Mouse (Mus musculus) kidney, adult 9 months (tissue): ENCODE results near the gene Tmem126a.

ENCODE experiments used
- DNase-seq: peaks from one replicate; pipeline ENCODE4 v3.0.0; 2022

Gene Tmem126a

DNA sequence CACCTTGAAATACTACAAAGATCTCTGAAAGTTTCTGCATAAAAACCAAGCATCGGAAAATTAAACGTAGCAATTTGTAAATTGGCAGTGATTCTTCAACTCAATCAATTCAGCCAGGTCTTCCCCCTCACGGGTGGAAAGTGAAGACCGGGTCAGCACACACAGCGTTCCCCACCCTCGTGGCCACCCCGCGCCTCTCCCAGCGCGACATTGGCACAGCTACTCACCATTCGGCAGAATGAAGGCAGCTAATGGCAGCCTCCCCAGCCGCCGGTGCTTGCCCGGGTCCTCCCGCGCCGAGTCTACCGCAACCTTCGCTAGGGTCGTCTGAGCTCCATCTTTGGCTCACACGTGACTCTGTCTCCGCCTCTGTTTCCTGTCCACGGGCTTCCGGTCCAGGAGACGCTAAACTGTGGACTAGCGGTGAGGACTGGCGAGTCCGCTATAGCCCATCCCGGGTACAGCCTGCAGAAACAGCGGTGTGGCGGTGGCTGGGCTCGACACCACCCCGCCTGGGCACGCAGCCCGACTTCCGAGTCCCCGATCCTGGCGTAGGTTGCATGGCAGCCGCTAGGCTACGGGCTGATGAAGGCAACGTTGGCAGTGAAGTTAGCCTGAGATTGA is at the start of gene Tmem126a:
Tmem126a (minus strand) TSS at position 385 of the 624 bp plus-strand sequence.
- peak; percentile 91 for DNase-seq

DNA sequence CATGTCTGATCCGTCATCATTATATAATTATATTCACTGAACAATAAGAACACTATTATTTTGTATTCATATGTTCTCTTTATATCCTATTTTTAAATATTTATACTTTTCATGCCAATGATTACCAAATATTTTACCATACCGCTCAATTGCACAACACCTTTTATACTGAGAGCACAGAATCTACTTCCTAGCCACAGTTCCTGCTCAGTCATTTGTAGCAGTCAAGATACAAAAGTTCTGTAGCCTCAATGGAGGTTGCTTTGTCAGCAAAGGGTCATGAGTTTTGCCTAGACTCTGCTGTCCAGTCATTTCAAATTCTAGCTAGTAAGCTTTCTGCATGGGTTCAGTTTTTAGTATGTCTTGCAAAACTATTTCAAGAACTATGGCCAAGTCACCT is 25.6 kb upstream of the Tmem126a start:
- peak; percentile 38 for DNase-seq

DNA sequence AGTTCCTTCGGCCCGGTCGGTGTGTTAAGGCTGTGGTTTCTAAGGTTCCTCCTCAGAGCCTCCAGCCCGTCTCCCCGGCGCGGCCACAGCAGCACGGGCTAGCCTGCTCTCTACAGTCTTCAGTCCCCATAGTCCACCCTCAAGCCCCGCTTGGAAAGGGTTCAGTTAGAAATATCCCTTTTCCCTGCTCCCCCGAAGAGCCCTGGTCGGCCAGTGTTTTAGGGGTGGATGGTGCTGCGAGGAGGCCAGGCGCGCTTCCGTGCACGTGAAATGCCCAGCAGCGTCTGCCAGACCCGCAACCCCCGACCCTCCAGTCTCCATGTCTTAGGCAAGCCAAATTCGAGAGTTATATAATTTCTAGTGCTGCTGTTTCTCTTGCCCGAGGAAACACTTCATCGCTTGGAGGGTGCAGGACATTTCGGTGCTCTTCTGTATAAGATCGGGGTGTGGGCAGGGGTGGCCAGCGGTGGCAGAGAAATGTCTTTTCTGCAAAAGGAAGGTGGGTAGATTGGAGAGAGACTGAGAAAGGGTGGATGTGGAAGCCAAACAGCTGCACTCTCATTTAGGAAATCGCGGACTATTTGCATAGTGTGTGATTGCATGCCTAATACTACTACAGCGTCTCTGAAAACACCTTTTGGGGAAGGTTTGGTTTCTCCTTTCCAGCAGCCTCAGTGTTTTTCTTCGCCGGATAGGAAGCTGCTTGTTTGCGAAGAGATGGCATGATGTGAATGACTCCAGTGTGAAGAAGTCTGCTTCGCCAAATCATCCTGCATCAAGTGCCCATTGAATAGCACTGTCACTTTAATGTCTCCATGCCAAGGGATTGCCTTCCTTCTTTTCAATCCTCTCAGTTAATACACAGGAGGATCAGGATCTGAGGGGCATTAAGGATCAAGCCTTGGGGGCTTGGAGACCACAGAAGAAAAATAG is 19.6 kb upstream of the Tmem126a start, which contains the start of gene Dlg2:
Dlg2 (plus strand) TSS at position 360 of the 933 bp plus-strand sequence.
- no peak for DNase-seq

DNA sequence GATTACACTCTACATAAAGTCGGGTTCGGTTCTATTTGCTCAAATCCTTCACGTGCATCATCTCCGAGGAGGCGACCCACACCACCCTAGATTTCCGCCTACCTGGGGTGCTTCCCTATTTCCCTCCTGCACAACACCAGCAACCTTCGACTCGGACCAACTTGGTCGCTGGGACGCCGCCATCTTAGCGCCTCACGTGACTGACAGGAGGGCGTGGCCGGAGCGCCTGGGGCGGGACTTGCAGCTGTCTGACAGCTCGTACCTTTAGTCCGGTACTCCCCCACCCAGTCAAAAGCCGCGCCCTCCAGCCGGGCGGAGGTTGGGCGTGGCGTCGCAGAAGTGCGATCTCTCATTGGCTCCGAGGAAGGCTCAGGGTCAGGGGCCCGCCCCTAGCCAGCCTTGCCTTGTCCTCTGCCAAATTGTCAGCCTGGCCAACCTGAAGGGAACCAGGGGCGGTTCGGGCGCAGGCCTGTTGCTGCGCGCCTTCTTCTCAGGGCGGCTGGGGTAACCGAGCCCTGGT is 18.8 kb upstream of the Tmem126a start, which contains the start of gene Tmem126b:
Tmem126b (minus strand) TSS at position 209 of the 520 bp plus-strand sequence.
- peak; percentile 100 for DNase-seq

DNA sequence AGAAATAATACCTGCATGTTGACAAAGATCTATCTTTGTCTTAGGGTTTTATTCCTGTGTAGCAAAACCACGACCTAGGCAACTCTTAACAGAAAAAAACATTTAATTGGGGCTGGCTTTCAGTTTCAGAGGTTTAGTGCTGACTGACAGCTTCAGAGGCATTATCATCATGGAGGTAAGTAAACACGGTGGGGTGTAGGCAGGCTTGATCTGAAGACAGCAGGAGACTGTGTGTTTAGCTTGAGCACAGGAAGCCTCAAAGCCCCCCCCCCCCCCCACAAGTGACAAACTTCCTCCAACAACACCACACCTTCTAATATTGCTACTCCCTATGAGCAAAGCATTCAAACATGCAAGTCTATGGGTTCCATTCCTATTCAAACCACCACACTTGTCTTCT is 16.5 kb upstream of the Tmem126a start:
- no peak for DNase-seq

DNA sequence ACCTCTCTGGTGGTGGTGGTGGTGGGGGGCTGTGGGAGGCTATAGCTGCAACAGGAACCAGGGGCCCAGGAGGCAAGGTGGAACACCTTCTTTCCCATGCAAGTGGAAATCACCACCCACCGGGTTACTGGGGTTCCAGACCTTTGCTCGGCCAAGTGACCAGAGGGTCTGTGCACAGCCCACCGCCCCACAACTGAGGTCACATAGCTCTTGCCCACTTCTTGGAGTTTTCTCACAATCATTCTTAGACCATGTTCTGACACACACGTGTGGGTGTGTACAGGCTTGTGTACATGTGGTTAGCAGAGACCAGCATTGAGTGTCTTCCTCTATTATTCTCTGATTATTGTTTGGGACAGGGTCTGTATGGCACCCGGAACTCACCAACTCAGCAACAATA is 4.4 kb upstream of the Tmem126a start:
- no peak for DNase-seq

DNA sequence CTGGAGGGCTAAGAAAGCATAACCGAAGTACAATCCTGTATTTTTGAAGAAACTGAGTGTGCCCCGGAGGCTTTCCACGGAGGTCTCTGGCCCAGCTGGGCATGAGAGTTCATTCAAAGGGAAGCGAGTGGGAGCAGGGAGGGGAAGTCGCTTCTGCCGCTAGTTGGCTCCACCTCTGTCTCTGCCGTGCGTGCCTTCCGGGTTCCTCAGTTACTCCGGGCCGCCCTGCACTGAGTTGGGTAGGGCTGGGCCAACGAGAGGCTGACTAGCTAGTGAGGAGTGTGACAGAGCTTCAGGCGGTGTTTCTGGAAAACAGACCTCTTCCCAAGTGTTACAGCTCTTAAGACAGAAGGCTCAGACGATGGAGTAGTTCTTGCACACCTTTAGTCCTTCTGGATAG is 3.9 kb upstream of the Tmem126a start:
- peak; percentile 48 for DNase-seq

DNA sequence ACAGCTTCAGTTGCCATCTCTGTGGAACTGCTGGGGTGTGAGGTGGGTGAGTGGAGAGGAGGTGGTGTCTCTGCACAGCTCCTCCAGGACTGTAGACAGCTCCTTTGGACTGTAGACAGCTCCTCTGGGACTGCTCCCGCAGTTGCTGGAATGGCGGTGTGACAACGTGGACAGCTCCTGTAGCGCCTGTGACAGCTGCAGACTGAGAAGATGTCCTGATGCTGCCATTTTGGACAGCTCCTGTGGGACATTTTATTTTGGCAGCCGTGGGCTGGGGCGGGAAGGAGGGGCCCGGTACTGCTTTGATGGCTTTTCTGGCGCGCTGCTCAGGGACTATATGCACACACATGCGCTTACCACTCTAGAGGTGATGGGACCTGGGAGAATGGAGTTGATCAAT is 3.3 kb upstream of the Tmem126a start:
- DNase-seq: no peak

DNA sequence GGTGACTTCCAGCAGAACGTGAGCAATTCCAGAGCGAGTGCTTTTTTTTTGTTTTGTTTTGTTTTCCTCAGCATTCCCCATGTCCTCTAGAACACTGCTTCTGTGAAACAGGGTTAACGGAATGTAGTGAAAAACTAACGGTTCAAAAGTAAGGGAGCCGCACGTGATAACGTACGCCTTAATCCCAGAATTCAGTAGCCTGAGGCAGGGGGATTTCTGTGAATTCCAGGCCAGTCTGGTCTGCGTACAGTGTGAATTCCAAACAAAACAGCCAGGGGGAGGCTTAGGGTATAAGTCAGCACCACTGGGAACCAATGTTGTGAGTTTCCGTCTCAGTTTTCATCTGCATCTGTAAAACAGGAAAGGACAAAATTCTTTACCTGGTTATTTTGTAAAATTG is 488 bp upstream of the Tmem126a start:
- DNase-seq: no peak

DNA sequence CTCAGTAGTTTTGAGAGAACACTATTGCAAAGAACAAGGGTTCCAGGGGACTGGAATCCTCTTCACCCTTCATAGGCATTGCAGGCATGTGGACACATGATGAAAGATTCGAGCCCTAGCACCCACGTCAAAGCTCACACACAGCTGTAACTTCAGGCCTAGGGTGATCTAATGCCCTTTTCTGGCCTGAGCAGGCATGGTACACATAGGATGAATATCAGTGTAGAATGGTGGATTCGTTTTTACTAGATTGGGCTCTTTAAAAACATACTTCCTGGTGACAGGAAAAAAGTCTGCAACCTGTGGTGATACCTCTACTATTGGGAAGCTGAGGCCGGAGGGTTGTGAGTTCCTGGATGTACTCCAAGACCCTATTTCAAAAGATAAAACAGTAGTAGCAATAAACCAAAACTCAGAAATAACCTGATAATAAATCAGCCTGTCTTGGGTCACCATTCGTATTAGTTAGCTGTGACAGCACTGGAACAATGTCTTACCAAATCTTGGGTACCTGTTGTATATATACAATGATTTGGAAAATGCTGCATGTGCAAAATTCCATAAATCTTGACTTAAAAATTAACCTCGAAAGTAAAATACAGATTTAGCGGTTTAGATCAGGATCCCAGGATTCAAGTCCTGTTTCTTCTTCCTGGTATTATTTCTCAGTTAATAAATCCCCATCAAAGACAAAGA is 732 bp downstream of the Tmem126a start:
- DNase-seq: peak; percentile 21

DNA sequence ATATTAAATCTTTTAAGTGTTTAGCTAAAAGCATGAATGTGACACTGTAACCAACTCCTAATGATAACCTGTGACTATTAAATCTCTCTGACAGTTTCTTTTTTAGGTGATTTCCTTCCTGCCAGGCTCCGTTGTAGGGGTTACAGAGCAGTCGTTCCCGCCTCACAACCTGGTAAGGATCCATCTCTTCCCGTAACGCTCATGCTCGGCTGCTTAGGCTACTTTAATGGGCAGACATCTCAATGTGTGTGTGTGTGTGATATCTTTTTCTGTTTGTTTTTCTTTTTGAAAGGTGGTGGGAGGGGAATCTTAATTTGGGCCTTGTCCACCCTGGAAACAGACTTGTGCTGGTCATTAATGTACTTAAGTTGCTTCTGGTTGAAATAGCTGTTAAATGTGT is 12.8 kb downstream of the Tmem126a start:
- DNase-seq: no peak

DNA sequence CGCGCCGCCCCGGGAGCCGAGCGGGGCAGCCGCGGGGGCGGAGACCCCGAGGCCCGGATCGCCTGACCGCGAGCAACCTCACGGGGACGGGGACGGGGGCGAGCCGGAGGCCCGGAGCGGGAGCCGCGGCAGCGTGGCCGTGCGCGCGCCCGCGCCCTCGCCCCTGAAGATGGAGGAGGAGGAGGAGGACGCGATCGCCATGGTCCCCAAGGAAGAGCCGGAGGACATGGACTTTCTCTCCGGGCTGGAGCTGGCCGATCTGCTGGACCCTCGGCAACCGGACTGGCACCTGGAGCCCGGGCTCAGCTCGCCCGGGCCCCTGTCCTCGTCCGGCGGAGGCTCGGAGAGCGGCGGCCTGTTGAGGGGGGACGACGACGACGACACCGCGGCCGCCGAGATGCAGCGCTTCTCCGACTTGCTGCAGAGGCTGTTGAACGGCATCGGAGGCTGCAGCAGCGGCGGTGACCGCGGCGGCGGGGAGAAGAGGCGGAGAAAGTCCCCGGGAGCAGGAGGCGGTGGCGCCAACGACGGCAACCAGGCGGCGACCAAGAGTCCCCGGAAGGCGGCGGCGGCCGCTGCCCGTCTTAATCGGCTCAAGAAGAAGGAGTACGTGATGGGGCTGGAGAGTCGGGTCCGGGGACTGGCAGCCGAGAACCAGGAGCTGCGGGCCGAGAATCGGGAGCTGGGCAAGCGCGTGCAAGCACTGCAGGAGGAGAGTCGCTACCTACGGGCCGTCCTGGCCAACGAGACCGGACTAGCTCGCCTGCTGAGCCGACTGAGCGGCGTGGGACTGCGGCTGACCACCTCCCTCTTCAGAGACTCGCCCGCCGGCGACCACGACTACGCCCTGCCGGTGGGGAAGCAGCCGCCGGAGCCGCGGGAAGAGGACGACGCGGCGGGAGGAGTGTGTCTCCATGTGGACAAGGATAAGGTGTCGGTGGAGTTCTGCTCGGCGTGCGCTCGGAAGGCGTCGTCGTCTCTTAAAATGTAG is 13.6 kb downstream of the Tmem126a start:
- peak; percentile 69 for DNase-seq

DNA sequence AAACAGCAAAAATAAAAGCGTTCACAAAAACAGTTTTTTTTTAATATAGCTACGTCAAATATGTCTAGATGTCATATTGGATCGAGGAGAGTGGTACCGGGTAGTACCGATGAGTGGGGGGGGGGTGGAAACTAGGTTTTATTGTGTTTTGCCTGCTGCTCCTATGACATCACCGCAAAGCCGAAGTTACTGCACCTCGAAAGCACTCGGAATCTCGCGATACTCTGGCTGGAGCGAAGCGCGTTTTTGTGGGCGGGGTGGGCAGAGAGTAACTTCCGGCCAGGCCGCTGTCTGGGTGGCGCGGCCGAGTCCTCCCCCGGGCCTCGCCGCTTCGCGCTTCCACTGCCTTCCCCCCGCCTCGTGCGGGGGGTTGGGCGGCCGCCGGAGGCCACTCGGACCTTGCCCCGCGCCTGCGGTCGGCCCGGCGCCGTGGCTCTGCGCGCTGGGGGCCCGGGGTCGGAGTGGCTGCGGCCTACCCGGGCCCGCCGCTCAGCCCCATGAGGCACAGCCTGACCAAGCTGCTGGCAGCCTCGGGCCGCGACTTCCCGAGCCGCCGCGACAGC is 14.4 kb downstream of the Tmem126a start, which contains the start of gene Crebzf:
Crebzf (plus strand) TSS at position 212 of the 563 bp plus-strand sequence.
- DNase-seq: peak; percentile 98

DNA sequence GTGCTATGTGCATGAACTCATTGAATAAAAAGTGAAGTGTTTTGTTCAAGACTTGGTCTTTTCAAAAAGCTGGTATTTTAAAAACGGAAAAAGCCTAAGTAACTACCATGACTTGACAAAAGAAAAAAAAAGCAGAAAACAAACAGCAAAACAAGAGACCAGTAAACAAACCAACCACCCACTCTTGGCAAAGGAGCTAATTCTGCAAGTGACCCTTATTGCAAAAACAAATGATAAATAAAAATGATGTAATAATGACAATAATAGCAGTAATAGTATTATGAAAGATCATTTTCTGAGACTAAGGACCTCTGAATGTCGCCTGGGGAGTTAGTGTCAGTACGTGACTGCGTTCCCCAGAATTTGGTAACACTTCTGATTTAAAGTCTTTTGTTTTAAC is 15.0 kb downstream of the Tmem126a start:
- DNase-seq: peak; percentile 29

DNA sequence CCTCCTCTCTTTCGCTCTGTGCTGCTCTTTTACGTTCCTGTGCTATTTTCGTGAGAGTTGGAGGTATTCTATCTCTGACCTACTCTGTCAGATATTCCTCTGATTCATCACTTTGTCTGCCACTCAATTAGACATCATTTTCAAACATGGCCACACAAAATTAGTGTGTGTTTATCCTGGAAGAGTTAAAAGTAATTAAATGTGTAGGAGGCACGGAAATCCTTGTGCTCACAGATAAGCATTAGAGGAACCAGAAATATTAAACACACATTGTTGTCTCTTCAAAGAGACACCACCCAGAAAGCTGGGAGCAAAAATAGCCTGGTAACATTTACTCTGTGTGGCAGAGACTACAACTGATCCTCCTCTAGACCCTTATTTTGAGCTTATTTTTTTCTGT is 17.0 kb downstream of the Tmem126a start:
- no peak for DNase-seq

DNA sequence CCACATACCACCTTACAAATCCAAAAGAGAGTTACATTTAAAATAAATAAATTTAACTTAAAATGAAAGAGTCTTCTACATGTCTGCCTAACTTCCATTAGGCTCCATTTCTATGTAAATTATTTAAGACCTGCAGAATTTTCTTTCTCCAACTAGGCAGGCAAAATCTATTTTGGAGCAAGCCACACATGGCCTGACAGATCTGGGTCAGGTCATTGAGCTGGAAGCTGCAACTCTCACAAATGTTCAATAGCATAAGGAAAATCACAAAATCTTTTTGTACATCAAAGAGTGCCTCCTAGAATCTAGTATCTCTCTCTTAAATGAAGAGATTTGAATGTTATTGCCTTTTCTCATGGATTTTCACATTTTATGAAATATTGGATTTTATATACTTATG is 24.8 kb downstream of the Tmem126a start:
- DNase-seq: no peak

DNA sequence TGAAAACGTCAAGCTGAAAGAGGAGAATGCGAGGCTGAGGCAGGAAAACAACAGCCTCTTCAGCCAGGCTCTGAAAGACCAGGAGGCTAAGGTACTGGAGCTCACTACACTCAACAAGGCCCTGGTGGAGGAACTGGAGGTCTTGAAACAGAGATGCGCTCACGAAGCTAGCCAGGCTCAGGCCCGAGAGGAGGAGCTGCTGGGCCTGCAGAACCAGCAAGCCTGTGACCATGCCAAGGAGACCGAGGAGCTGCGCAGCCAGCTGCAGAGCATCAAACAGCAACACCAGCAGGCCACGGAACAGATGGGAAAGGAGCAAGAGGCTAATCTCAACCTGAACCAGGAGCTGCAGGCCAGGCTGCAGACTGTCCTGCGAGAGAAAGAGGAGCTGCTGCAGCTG is 30.0 kb downstream of the Tmem126a start:
- DNase-seq: no peak

DNA sequence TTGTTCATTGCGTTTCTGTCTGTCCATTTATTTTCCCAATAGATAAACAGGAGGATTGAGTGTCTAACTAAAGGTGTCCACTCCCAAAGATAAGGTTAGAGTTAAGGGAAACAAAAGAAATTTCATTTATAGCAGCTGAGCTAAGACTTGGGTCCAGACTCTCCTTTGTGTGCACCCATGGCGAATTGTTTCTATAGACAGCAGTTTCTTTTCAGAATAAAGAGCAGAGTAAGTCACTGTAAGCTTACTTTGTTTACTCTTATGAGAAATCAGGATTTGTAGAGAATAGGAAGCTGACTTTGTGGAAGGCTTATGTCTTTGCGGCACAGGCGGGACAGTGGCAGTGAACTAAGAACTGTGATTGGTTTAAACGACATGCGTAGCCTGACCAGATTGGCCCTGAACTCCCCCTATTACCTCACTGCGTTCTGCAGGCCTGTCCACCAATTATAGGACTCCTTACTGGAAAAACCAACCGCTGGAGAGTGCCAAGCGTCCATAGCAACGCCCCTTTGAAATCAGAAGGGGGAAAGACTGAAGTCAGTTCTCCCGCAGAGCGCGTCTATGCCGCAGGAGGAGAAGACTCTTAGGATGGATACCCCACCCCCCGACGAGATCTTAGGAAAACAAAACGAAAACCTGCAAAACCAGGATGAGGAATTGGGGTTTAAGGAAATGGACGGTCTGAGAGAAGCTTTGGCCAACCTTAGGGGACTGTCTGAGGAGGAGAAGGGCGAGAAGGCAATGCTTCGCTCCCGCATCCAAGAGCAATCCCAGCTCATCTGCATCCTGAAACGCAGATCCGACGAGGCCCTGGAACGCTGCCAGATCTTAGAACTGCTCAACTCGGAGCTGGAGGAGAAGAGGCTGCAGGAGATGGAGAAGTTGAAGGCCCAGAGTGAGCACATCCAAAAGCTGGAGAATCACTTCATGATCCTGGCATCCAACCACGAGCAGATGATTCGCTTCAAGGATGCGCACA is 30.7 kb downstream of the Tmem126a start, which contains the start of gene Ccdc89:
Ccdc89 (plus strand) TSS at position 558 of the 982 bp plus-strand sequence.
- DNase-seq: peak; percentile 91

DNA sequence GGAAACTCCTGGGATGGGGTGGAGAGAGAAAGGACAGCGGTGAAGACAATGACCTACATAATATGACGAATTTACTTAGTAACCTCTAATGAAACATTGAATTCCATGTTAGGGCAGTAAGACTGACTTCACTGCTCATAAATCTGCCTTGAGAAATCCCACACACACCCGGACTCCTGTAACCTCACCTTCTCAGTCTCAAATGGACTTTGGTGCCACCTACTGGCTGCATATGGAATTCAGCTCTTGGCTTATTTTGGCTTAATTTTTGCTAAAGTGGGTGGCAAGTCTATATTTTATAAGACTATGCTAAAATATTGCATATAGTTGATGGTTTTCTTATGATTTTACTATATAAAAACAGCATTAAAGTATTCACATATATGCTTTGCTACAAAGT is 47.1 kb downstream of the Tmem126a start:
- peak; percentile 69 for DNase-seq
